Mouse (Mus musculus): Measurements from ENCODE around the gene Hmcn1. TPM values are rescaled to one million over a fixed set of nuclear protein-coding genes. Genes with fewer than 3 reads are reported as not detected.

Gene Hmcn1
- polyA plus RNA-seq, 1 experiment = not detected

DNA sequence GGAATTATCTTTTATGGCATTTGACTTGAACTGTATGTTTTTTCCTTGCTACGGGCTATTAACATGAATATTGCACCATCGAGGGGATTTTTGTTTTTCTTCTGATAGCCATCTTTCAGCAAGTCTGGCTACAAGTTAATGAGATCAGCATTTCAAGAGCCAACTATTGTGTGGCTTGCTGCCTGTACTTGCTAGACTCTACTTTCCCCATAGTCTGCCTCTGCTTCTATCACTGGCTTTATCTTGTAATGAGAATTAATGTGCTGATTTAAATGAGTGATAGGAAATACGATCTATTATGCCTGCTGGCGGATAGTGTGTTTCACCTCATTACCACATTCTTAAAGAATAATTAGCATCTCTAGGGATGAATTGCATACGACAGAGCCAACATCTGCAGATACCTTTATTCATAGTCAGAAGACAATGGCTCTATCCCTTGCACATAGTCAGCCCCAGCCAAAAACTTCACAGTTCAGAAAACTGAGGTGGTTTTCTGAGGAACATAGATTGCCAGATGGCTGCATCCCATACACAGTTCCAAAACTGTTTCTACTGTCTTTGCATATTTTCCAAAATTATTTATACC lies 33.7 kb downstream of the Hmcn1 start:
- H3K4me3 ChIP-seq (ENCODE audit: insufficient read depth, low read depth, low read length) = no peak overlapping the region
- WGBS = 61% methylated on average over 5 of the region's 5 CpGs
- no peak for TF ChIP-seq CTCF (IDR thresholded peaks at IDR 0.05; ENCODE audit: insufficient read depth, low read depth, low read length)
- TF ChIP-seq POLR2A (IDR thresholded peaks at IDR 0.05; ENCODE audit: insufficient read depth, low read depth, low read length) = no peak
- no peaks in the 10 kb centered on the region for H3K4me1 ChIP-seq (ENCODE audit: control insufficient read depth, insufficient read depth, low read length)
- no peak overlapping the region for H3K27ac ChIP-seq (ENCODE audit: insufficient read depth, low read depth, low read length)

DNA sequence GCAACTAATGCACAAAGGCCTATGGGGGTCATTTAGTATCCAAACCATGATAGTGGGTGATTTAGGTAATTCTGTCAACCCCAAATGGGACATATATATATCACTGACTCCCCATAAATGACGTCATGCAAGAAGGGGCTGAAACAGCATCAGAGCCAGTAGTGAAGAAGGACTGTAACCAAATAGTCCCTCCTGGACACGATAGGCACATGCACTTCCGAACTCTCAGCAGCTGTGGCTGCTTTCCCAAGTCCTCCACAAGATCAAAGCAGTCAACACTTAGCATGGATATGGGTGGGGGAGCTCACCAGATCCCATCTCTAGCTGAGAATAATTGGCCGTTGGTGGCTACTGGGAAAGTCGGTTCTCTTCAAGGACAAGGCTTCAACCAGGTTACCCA lies 42.2 kb downstream of the Hmcn1 start:
- Histone ChIP-seq H3K4me3 (ENCODE audit: insufficient read depth, low read depth, low read length) (no peak overlapping the region), H3K27ac (ENCODE audit: insufficient read depth, low read depth, low read length) (no peak overlapping the region), H3K4me1 (ENCODE audit: control insufficient read depth, insufficient read depth, low read length) (no peaks in the 10 kb centered on the region)
- WGBS = 93% methylated on average over 5 of the region's 5 CpGs
- TF ChIP-seq CTCF (IDR thresholded peaks at IDR 0.05; ENCODE audit: insufficient read depth, low read depth, low read length) = no peak
- no peak for TF ChIP-seq POLR2A (IDR thresholded peaks at IDR 0.05; ENCODE audit: insufficient read depth, low read depth, low read length)

DNA sequence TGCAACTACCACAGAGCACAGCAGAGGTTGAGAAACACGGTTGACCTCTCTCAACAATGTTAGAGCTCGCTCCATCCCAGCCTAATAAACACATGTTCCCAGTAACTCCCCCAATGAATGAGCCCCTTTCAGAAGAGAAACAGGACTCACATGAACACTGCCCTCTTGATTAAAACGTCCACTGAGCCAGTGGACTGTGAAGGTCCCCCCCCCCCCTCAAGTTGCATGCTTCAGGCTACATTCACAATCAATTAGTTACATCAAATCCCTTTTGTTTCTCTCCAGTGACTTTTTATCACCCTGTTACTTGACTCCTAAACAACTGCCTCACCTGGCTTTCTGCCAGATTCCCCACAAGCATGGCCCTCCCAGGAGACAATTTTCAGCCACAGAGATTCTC lies 43.2 kb downstream of the Hmcn1 start:
- no peak overlapping the region for H3K4me3 ChIP-seq (ENCODE audit: insufficient read depth, low read depth, low read length)
- 37% methylated on average over 3 of the region's 3 CpGs for WGBS
- TF ChIP-seq CTCF (IDR thresholded peaks at IDR 0.05; ENCODE audit: insufficient read depth, low read depth, low read length) = no peak
- no peak for TF ChIP-seq POLR2A (IDR thresholded peaks at IDR 0.05; ENCODE audit: insufficient read depth, low read depth, low read length)

DNA sequence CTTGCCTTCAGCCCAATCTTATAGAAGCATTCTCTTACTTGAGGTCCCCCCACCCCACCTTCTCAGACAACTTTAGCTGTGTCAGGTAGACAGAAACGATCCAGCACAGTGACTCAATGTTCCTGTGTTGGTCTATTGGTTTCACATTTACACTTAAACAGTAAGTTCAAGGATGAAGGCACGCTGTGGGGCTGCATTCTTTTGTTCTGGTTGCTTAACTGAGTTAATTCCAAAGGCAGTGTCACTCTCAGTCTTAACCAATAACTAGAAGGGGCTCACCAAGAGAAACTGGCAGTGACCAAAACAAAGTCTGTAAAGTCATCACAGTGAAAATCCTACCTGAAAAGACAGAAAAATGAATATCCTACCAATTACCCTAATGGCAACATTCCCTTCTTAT lies 44.3 kb downstream of the Hmcn1 start:
- Histone ChIP-seq H3K4me3 (ENCODE audit: insufficient read depth, low read depth, low read length) (no peak overlapping the region), H3K4me1 (ENCODE audit: control insufficient read depth, insufficient read depth, low read length) (no peaks in the 10 kb centered on the region), H3K27ac (ENCODE audit: insufficient read depth, low read depth, low read length) (no peak overlapping the region)
- WGBS = 84% methylated on average over 2 of the region's 2 CpGs
- no peak for TF ChIP-seq POLR2A (IDR thresholded peaks at IDR 0.05; ENCODE audit: insufficient read depth, low read depth, low read length)
- TF ChIP-seq CTCF (IDR thresholded peaks at IDR 0.05; ENCODE audit: insufficient read depth, low read depth, low read length) = no peak

More for the DNA sequence above, 43.2 kb downstream of the Hmcn1 start:
- H3K27ac ChIP-seq (ENCODE audit: insufficient read depth, low read depth, low read length) = no peak overlapping the region
- H3K4me1 ChIP-seq (ENCODE audit: control insufficient read depth, insufficient read depth, low read length) = no peaks in the 10 kb centered on the region

DNA sequence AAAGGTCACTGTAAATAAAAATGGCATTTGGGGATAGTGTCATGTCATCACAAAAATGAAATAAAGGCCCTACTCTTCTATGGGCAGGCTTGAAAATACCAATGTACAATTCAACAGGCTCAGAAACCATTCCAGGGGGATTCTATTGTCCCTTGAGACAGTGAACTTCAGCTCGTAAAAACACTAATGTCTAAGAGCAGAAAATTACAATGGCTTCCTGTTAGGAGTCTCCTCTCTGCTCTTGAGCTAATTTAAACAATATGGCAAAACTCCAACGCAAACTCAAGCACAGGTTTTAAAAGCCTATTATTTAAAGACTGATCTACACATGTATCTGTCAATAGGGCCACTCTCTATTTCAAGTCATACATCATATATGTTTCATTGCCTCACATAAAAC lies 49.6 kb downstream of the Hmcn1 start:
- Histone ChIP-seq H3K4me1 (ENCODE audit: control insufficient read depth, insufficient read depth, low read length) (no peaks in the 10 kb centered on the region), H3K27ac (ENCODE audit: insufficient read depth, low read depth, low read length) (no peak overlapping the region), H3K4me3 (ENCODE audit: insufficient read depth, low read depth, low read length) (no peak overlapping the region)
- TF ChIP-seq POLR2A (IDR thresholded peaks at IDR 0.05; ENCODE audit: insufficient read depth, low read depth, low read length) (no peak), CTCF (IDR thresholded peaks at IDR 0.05; ENCODE audit: insufficient read depth, low read depth, low read length) (no peak)
- WGBS = 38% methylated on average over 2 of the region's 2 CpGs

DNA sequence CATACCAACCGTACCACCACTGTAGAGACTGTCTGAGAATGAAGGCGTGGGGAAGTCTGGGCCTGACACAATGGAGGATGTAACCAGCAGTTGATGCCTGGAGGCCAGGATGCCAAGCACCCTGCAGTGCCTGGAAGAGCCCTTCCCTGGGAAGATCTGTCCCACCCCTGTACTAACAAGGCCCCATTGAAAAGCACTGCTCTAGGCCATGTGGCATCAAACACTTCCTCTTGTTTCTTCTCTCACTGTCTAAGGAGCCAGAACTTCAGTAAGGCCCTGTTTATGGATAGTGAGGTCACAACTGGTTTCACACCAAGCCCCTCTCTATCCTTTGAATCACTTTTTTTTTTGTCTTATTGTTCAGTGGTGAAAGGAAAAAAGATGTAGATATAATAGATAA lies 51.1 kb downstream of the Hmcn1 start:
- TF ChIP-seq CTCF (IDR thresholded peaks at IDR 0.05; ENCODE audit: insufficient read depth, low read depth, low read length) (no peak), POLR2A (IDR thresholded peaks at IDR 0.05; ENCODE audit: insufficient read depth, low read depth, low read length) (no peak)
- 90% methylated on average over 2 of the region's 2 CpGs for WGBS
- Histone ChIP-seq H3K4me1 (ENCODE audit: control insufficient read depth, insufficient read depth, low read length) (no peaks in the 10 kb centered on the region), H3K4me3 (ENCODE audit: insufficient read depth, low read depth, low read length) (no peak overlapping the region), H3K27ac (ENCODE audit: insufficient read depth, low read depth, low read length) (no peak overlapping the region)

DNA sequence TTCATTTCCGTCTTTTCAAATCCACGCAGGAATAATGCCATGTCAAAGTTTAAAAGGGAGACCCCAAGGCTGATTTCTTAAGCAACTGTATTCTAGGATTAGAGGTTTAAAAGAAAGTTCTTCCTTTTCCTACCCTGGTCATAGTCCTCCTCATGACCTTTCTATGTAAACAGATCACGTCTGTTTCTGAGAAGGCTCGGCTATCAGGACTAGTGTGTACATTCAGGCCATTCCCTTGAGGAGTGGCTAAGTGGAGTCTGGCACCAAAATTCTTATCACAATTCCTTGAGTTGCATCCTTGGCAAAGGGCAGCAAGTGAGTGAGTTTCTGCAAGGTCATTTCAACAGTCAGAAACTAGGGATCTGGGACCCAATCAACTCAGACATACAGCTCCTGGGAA lies 56.4 kb downstream of the Hmcn1 start:
- H3K4me1 ChIP-seq (ENCODE audit: control insufficient read depth, insufficient read depth, low read length) = no peaks in the 10 kb centered on the region
- whole genome bisulfite sequencing = 88% methylated on average over 4 of the region's 4 CpGs
- no peak overlapping the region for H3K4me3 ChIP-seq (ENCODE audit: insufficient read depth, low read depth, low read length)
- no peak for TF ChIP-seq CTCF (IDR thresholded peaks at IDR 0.05; ENCODE audit: insufficient read depth, low read depth, low read length)
- no peak for TF ChIP-seq POLR2A (IDR thresholded peaks at IDR 0.05; ENCODE audit: insufficient read depth, low read depth, low read length)
- no peak overlapping the region for H3K27ac ChIP-seq (ENCODE audit: insufficient read depth, low read depth, low read length)

DNA sequence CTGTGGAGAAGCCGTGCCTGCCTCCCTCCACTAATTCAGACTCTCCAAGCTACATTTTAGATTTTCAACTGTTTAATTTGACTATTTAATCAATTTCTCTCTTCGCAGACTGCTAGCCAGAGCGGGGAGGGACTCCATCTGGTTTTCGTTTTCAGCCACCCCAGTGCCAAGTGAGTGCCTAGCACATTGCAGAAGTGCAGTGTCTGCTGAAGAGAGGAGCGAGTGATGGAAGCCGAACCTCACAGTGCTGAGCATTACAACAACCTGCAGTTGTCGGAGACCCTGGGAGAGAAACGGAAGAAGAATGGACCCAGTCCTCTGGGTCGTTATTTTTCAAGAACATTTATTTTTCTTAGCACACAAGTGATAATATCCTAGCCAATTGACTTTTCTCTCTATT lies 59.6 kb downstream of the Hmcn1 start:
- Histone ChIP-seq H3K27ac (ENCODE audit: insufficient read depth, low read depth, low read length) (no peak overlapping the region), H3K4me1 (ENCODE audit: control insufficient read depth, insufficient read depth, low read length) (no peaks in the 10 kb centered on the region), H3K4me3 (ENCODE audit: insufficient read depth, low read depth, low read length) (no peak overlapping the region)
- TF ChIP-seq CTCF (IDR thresholded peaks at IDR 0.05; ENCODE audit: insufficient read depth, low read depth, low read length) = no peak
- TF ChIP-seq POLR2A (IDR thresholded peaks at IDR 0.05; ENCODE audit: insufficient read depth, low read depth, low read length) = no peak
- 44% methylated on average over 9 of the region's 9 CpGs for WGBS

DNA sequence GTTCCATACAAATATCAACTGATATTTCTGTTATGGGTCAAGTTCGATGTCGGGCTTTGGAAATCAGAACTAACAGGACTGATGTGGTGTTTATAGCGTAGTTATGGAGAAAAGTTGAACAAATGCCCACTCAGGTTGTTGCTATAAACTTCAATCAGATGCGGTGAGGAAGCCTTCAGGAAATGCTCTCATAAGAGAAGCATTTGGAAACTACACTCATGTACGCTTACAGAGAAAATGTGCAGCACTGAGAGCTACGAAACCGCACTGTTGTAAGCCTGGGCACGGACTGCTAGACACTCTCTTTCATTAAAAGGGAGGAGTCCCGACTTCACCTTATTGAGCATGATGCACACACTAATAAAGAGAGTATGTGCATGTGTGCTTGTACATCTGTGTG lies 72.4 kb downstream of the Hmcn1 start:
- Histone ChIP-seq H3K4me3 (ENCODE audit: insufficient read depth, low read depth, low read length) (no peak overlapping the region), H3K27ac (ENCODE audit: insufficient read depth, low read depth, low read length) (no peak overlapping the region), H3K4me1 (ENCODE audit: control insufficient read depth, insufficient read depth, low read length) (no peaks in the 10 kb centered on the region)
- TF ChIP-seq POLR2A (IDR thresholded peaks at IDR 0.05; ENCODE audit: insufficient read depth, low read depth, low read length) = no peak
- TF ChIP-seq CTCF (IDR thresholded peaks at IDR 0.05; ENCODE audit: insufficient read depth, low read depth, low read length) = no peak
- WGBS = 51% methylated on average over 9 of the region's 9 CpGs

DNA sequence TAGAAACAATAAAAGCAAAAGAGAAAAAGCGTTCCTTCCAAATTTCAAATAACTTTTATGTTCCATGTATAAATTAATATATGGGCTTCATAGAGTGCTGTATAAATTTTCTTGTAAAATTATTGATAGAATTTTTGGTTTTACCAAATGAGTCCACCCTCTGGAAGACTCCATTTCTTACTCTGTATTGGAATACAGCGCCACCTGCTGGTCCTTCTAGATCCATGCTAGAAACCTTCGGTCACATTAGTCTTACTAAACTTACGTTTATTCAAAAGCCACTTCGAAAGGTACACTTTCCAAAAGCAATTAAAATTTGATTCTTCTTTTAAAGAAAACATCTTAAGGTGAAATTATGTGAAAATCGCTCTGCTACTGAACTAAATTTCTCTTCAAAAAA lies 73.0 kb downstream of the Hmcn1 start:
- H3K4me1 ChIP-seq (ENCODE audit: control insufficient read depth, insufficient read depth, low read length) = no peaks in the 10 kb centered on the region
- TF ChIP-seq POLR2A (IDR thresholded peaks at IDR 0.05; ENCODE audit: insufficient read depth, low read depth, low read length) = no peak
- no peak for TF ChIP-seq CTCF (IDR thresholded peaks at IDR 0.05; ENCODE audit: insufficient read depth, low read depth, low read length)
- WGBS = 42% methylated on average over 6 of the region's 6 CpGs

More for the DNA sequence above, 73.0 kb downstream of the Hmcn1 start:
- Histone ChIP-seq H3K27ac (ENCODE audit: insufficient read depth, low read depth, low read length) (no peak overlapping the region), H3K4me3 (ENCODE audit: insufficient read depth, low read depth, low read length) (no peak overlapping the region)
